Mouse (Mus musculus): ENCODE results near the gene Padi4. TPM values are rescaled to one million over a fixed set of nuclear protein-coding genes. Genes with fewer than 3 reads are reported as not detected.
A peak's percentile ranks its signal among the peaks of the same experiment; 100 is the strongest.

Padi4 gene
- 0.06 TPM in 1 of 2 replicates, not detected in the other for polyA plus RNA-seq (2015; fragmentation: Nextera tagmentation; extraction: Ambion mirVana)

DNA sequence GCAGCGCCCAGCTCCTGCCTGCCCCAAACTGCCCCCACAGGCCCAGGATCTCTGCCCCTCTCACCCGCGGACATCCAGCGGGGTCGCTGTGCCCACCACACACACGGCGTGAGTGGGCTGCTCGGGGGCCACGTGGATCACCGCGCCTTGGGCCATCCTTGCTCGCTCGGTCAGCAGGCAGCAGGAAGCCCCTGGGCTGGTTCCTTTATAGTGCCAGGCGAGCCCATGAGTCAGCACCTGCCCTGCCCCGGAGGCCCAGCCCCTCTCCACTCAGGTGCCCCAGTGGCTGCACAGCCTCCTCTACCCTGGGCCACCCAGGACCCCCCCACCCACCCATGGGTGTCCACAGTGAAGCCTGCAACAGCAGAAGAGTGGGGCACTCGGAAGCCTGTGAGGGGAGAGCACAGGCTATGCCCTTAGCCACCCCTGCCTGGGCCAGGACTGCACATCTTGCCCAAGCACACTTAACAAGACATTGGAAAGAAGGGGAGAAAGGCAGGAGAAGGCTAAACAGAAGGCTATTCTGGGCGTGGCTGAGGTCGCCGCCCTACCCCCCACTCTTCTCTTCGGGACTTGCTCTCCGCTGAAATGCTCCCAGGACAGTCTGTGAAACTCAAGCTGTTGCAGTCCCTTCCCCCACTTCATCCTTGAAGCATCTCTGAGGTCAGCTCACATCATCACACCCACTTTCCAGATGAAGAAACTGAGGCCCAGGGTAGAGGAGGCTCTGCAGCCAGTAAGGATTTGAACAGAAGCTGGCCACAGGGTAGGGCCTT lies at the start of gene Padi4:
Gene Padi4, minus strand, starts transcription at position 212 of the 776 bp plus-strand sequence.
- no peak for ATAC-seq (replicated peaks)
- 84% methylated on average over 21 of the region's 21 CpGs for WGBS
- H3K27me3 ChIP-seq: no peaks in the 10 kb centered on the region
- H3K36me3 ChIP-seq: no peaks in the 10 kb centered on the region
- H3K27ac ChIP-seq (replicated peaks): no peak within 1 kb of the TSS
- no peak within 1 kb of the TSS for H3K4me2 ChIP-seq (replicated peaks)
- H3K4me1 ChIP-seq: peaks cover 4% of the 10 kb centered on the region; the same call in 1 of the 2 replicates
- no peak within 1 kb of the TSS for H3K4me3 ChIP-seq
- H3K9ac ChIP-seq (replicated peaks): no peak within 1 kb of the TSS
- H3K9me3 ChIP-seq: no peaks in the 10 kb centered on the region

DNA sequence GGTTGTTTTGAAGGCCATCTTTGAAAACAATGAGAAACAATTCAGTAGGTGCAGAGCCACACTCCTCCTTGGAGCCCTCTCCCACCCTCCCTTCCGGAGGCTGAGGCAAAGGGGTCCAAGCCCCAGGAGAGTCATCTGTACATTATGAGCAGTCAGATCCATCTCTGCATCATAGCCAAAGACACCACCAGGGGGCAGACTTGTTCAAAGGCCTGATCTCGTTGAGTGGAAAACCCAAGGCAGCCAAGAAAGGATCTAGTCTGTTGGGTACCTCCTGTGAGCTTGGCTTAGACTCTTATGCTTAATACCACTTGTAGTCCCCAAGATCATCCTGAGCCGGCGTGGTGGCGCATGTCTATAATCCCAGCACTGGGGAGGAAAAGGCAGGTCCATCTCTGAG lies 48.0 kb upstream of the Padi4 start:
- Histone ChIP-seq H3K36me3 (no peaks in the 10 kb centered on the region), H3K4me2 (replicated peaks) (no peak overlapping the region), H3K27me3 (no peaks in the 10 kb centered on the region), H3K4me1 (no peaks in the 10 kb centered on the region), H3K9me3 (no peaks in the 10 kb centered on the region), H3K27ac (replicated peaks) (no peak overlapping the region), H3K4me3 (no peak overlapping the region), H3K9ac (replicated peaks) (no peak overlapping the region)
- WGBS: 57% methylated on average over 5 of the region's 5 CpGs
- ATAC-seq (replicated peaks): no peak

DNA sequence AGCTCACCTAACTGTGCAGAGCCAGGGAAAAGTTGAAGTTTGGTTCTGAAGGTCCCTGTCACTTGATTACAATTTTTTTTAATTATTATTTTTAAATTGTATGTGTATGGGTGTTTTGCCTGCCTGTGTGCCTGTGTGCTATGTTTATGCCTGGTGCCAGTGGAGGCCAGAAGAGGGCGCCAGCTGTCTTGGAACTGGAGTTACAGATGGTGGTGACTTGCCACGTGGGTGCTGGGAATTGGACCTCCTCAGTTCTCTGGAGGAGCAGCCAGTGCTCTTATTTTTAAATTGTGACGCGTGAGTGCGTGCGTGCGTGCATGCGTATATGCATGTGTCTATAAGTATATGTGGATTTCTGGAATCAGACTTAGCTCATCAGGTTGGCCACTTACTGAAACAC lies 43.4 kb upstream of the Padi4 start:
- peaks cover 12% of the 10 kb centered on the region for H3K4me1 ChIP-seq
- H3K9me3 ChIP-seq: no peaks in the 10 kb centered on the region
- no peak overlapping the region for H3K9ac ChIP-seq (replicated peaks)
- H3K27me3 ChIP-seq: 0 out of 2 replicates have a peak, but pooled peaks cover 7% of the 10 kb centered on the region
- H3K4me2 ChIP-seq (replicated peaks): no peak overlapping the region
- no peak for ATAC-seq (replicated peaks)
- no peak overlapping the region for H3K27ac ChIP-seq (replicated peaks)
- WGBS: 92% methylated on average over 8 of the region's 8 CpGs
- H3K36me3 ChIP-seq: no peaks in the 10 kb centered on the region
- no peak overlapping the region for H3K4me3 ChIP-seq

DNA sequence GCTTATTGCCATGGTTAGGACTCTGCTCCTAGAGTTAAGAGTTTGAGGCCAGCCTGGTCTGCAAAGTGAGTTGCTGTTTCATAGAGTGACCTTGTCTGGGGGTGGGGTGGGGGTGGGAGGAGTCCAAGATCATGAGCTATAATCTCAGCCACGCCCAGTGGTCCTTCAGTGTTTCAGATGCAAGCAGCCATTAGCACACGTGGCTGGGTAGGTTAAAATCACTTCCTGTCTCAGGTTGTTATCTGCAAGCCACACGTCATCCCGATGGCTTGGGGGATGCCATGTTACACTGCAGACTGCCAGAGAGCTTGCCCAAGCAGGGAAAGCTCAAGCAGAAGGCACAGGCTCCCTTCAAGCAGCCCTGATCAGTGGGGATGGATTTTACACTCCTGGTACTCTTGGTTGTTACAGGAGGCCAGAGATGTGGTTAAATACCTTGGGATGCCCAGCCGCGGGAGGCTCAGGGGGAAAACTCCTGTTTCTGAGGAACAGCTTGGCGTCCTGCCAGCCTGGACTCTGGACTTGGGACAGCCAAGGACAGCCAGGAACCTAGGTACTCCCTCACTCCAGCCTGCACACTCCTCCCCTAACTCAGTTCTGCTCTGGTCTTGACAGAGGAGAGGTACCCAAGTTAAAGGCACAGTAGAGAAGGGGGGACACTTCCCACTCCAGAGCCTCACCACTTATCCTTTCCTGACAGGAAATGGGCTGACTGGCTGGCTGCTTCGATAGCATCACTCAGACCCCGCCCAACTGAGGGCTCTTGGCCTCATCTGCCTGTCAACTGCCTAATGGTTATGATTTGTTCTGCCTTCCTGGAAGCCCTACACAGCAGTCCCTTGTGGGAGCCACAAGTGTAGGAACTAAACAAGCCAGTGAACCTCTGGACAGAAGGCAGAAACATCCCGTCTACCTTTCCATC lies 42.2 kb upstream of the Padi4 start:
- Histone ChIP-seq H3K4me2 (replicated peaks) (no peak overlapping the region), H3K9me3 (no peaks in the 10 kb centered on the region), H3K36me3 (no peaks in the 10 kb centered on the region), H3K27me3 (0 out of 2 replicates have a peak, but pooled peaks cover 7% of the 10 kb centered on the region), H3K4me3 (no peak overlapping the region), H3K9ac (replicated peaks) (no peak overlapping the region), H3K4me1 (peaks cover 15% of the 10 kb centered on the region), H3K27ac (replicated peaks) (no peak overlapping the region)
- ATAC-seq (replicated peaks): no peak
- 60% methylated on average over 10 of the region's 10 CpGs for WGBS

DNA sequence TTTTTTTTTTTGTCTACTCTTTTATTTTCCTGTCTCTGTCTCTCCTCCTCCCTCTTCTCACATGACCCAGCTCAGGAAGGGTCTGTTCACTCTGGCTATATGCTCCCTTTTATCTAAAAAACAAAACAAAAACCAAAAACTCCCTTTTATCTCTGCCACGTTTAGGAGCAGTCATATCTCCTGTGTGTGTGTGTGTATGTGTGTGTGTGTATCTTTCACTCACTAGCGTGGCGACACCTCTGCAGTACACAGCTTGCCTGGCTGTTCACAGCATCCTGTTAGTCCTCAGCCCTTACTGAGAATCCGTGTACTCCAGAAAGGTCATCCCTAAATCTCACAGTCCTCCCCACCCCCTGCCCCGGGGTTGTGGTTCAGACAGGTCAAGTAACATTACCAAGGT lies 41.5 kb upstream of the Padi4 start:
- Histone ChIP-seq H3K4me2 (replicated peaks) (no peak overlapping the region), H3K36me3 (no peaks in the 10 kb centered on the region), H3K9me3 (no peaks in the 10 kb centered on the region), H3K27ac (replicated peaks) (no peak overlapping the region), H3K4me1 (peaks cover 15% of the 10 kb centered on the region), H3K9ac (replicated peaks) (no peak overlapping the region), H3K27me3 (0 out of 2 replicates have a peak, but pooled peaks cover 7% of the 10 kb centered on the region), H3K4me3 (no peak overlapping the region)
- WGBS: 67% methylated on average over 5 of the region's 5 CpGs
- no peak for ATAC-seq (replicated peaks)

DNA sequence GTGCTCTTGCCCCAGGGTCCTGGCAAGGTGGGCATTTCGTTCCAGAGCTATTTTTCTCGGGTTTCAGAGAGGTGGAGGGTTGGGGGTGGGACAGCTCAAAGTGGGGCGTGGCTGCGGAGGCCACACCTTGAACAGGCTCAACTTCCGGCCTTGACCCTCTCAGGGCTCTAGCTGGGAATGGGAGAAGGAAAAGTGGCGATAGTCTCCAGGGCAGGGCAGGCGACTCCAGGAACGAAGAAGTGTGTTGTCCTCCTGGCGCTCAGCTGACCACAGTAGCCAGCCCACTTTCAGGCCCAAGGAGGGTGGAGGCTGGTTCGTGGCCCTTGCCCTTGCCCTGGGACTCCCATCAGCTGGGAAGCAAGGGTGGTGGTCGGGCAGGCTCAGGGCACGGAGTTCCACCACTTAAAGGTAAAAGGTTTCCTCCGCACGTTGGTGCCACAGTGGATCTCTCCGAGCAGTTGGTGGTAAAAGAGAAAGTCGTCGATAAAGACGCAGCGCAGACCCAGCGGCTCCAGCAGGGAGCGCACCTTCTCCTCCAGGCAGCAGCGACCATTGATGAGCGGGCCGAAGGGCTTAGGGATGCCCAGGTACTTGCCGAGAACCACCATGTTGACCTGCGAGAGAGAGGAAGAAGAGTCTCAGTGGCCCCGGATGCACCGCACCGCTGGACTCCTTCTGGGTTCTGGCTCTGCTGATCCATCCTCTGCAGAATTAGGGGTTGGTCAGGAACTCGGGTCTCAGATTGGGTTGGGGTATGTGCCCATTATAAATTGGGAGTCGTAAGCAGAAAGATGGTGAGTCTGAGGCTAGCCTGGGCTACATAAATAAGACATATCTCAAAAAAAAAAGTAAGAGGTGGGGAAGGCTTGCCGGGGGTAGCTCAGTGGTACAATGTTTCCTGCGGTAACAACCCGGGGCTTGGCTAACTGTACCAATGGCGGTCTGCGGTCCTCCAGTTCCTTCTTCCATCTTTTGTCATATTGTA lies 40.5 kb upstream of the Padi4 start:
- Histone ChIP-seq H3K36me3 (no peaks in the 10 kb centered on the region), H3K27me3 (0 out of 2 replicates have a peak, but pooled peaks cover 7% of the 10 kb centered on the region), H3K4me3 (peak overlapping the region; percentile 22), H3K4me1 (peaks cover 15% of the 10 kb centered on the region), H3K9ac (replicated peaks) (no peak overlapping the region), H3K9me3 (no peaks in the 10 kb centered on the region), H3K4me2 (replicated peaks) (peak overlapping the region; percentile 36), H3K27ac (replicated peaks) (no peak overlapping the region)
- ATAC-seq (replicated peaks): no peak
- 26% methylated on average over 36 of the region's 36 CpGs for WGBS

DNA sequence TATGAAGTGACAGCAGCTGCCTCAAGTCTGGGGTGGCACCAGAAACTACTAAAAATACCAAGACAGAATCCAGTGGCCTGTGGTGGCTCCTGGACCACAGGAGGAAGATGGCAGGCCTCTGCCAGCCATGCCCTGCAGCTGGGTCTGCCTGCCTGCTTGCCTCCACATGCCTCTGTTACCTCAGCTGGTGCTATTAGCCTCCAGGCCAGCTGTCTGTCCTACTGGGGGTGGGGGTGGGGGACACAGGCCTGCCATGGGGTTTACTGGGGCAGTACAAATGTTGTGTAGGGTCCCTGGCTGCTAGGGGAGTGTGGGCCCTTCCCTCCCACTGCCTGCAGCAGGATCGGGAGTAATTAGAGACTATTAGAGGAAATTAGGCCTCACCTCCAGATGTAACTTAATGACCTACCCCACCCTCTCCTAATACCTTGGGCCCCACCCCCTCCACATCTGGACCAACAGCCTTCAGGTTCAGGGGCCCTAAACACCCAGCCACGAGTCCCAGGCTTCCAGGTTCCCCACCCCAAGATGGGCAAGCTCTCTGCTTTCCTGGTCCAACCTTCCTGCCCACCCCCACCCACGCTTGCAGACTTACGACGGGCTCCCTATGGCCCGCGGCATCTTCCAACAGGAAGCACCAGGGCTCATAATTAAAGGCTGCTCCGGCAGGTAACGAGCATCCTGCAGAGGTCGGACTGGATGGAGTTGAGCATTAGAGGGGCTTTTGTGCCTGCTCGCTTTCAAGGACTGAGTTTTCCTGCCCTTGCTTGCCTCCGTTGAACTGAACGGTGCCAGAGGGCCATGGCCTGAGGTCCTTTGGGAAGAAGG lies 39.5 kb upstream of the Padi4 start:
- 21% methylated on average over 13 of the region's 13 CpGs for WGBS

DNA sequence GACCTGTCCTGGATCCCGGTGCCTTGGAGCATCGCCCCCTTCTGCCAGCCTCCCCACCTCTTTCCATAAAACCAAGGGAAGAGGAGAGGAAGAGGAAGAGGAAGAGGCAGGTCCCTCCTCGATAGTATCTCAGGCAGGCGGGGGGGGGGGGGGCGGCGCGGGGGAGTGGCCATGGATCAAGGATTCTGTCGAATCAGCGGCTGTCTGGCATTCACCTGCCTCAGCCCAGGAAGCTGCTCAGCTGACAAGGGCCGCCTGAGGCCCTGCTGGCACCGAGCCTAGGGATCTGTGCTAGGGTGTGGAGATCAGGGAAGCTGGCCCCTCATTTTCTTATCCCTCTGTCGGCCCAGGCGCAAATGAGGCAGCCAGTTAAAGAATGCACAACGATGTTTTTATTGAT lies 38.6 kb upstream of the Padi4 start:
- Histone ChIP-seq H3K36me3 (no peaks in the 10 kb centered on the region), H3K9ac (replicated peaks) (no peak overlapping the region), H3K4me2 (replicated peaks) (no peak overlapping the region), H3K9me3 (no peaks in the 10 kb centered on the region), H3K27ac (replicated peaks) (no peak overlapping the region), H3K27me3 (0 out of 2 replicates have a peak, but pooled peaks cover 7% of the 10 kb centered on the region), H3K4me1 (peaks cover 15% of the 10 kb centered on the region), H3K4me3 (no peak overlapping the region)
- ATAC-seq (replicated peaks): no peak
- WGBS: 24% methylated on average over 10 of the region's 14 CpGs

More for the DNA sequence above, 39.5 kb upstream of the Padi4 start:
- Histone ChIP-seq H3K27me3 (0 out of 2 replicates have a peak, but pooled peaks cover 7% of the 10 kb centered on the region), H3K36me3 (no peaks in the 10 kb centered on the region), H3K4me2 (replicated peaks) (peak overlapping the region; percentile 36; the same call in 1 of the 2 replicates), H3K27ac (replicated peaks) (no peak overlapping the region), H3K9me3 (no peaks in the 10 kb centered on the region), H3K9ac (replicated peaks) (no peak overlapping the region), H3K4me3 (no peak overlapping the region), H3K4me1 (peaks cover 15% of the 10 kb centered on the region)
- ATAC-seq (replicated peaks): no peak

DNA sequence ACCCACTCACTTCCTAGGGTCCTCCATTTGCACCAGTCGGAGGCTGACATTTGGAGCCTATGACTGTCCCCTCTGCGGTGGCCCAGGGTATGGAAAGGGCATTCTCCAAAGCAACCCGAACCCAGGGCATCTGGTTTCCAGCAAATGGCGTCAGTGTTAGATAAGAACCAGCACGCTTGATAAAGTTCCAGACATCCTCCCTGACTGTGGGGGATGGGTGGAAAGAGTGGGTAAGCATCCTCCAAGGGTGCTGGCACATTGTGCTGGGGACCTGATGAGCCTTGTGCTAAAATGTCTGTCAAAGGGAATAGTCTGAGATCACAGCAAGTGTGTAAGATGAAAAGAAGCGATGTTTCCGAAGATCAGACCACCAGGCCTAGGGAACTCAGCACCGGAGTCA lies 38.2 kb upstream of the Padi4 start:
- Histone ChIP-seq H3K36me3 (no peaks in the 10 kb centered on the region), H3K9ac (replicated peaks) (no peak overlapping the region), H3K27ac (replicated peaks) (no peak overlapping the region), H3K4me3 (no peak overlapping the region), H3K4me2 (replicated peaks) (no peak overlapping the region), H3K9me3 (no peaks in the 10 kb centered on the region), H3K4me1 (peaks cover 15% of the 10 kb centered on the region), H3K27me3 (0 out of 2 replicates have a peak, but pooled peaks cover 7% of the 10 kb centered on the region)
- WGBS: 78% methylated on average over 8 of the region's 8 CpGs
- no peak for ATAC-seq (replicated peaks)

DNA sequence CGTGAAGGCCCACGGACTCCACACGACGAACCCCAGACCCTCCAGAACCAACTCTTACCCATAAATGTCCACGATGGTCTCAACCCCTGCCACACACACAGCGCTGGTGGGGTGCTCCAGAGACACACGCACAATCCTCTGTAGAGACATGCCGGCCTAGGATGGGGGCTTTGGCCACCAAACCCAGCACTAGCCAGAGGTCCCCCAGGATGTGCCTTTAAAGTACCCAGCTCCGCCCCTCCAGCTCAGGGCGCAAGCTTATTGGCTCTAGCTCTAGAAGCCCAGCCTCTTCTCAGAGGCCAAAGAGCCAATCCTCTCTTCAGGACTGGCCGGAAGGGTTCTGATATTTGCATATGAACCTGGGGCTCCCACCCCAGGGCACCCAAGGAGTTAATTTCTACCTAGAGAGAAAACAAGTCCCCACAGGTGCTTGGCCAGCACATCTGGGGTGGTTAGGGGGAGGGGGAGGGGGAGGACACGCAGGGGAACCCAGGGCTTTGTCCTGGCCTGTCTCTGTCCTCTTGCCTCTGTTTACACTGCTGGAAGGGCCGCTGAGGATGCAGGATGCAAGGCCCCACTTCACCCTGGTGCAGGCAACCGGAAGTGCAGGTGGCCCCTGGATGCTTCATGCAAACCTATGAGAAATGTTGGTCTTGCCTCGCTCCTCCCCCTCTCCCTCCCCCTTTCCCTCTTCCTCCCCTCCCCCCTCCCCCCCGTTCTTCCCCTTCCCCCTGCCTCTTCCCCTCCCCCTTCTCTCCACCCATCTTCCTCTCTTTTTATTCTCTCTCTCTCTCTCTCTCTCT lies 36.6 kb upstream of the Padi4 start, which contains the start of gene Padi3:
Gene Padi3, minus strand, starts transcription at position 191 of the 803 bp plus-strand sequence.
- 0 out of 2 replicates have a peak, but pooled peaks cover 7% of the 10 kb centered on the region for H3K27me3 ChIP-seq
- no peaks in the 10 kb centered on the region for H3K9me3 ChIP-seq
- H3K4me3 ChIP-seq: no peak within 1 kb of the TSS
- H3K4me2 ChIP-seq (replicated peaks): no peak within 1 kb of the TSS
- no peak for ATAC-seq (replicated peaks)
- H3K9ac ChIP-seq (replicated peaks): no peak within 1 kb of the TSS
- 82% methylated on average over 15 of the region's 16 CpGs for whole genome bisulfite sequencing
- no peak within 1 kb of the TSS for H3K27ac ChIP-seq (replicated peaks)
- H3K4me1 ChIP-seq: peaks cover 15% of the 10 kb centered on the region
- no peaks in the 10 kb centered on the region for H3K36me3 ChIP-seq
